Mouse (Mus musculus) intestine, embryonic 14.5 days (tissue): ENCODE measurements around the gene Mindy4. TPM values are rescaled to one million over a fixed set of nuclear protein-coding genes. Genes with fewer than 3 reads are reported as not detected.

ENCODE experiments used
- ATAC-seq: fragments of 200-750 bp; cut with Nextera tagmentation; replicated peaks from 2 replicates; pipeline ENCODE4 v1.8.0; 2017; ENCODE audit warnings: low read depth, moderate number of reproducible peaks, moderate TSS enrichment, moderate library complexity; ENCODE audit not compliant: low FRiP score, low TSS enrichment
- DNase-seq: peaks from one replicate; pipeline ENCODE4 v3.0.0-alpha.2; 2018; ENCODE audit warnings: low spot score
- H3K27ac ChIP-seq: fragments of 300-500 bp; sonication (generic); 2 replicates; pipeline ENCODE4 v1.5.1; 2014; ENCODE audit warnings: low read depth, mild to moderate bottlenecking, control low read depth
- H3K27me3 ChIP-seq: fragments of 300-500 bp; sonication (generic); replicated peaks from 2 replicates; pipeline ENCODE4 v1.6.1; 2014; ENCODE audit warnings: low read length, control low read depth; ENCODE audit not compliant: control insufficient read depth, insufficient read depth
- H3K36me3 ChIP-seq: fragments of 300-500 bp; sonication (generic); 2 replicates; pipeline ENCODE4 v1.6.1; 2014; ENCODE audit warnings: low read length, control low read depth; ENCODE audit not compliant: control insufficient read depth, insufficient read depth
- H3K4me1 ChIP-seq: fragments of 300-500 bp; sonication (generic); replicated peaks from 2 replicates; pipeline ENCODE4 v1.6.1; 2014; ENCODE audit warnings: low read length, control low read depth, mixed read lengths; ENCODE audit not compliant: control insufficient read depth, insufficient read depth
- H3K4me2 ChIP-seq: fragments of 300-500 bp; sonication (generic); 2 replicates; pipeline ENCODE4 v1.6.1; 2014; ENCODE audit warnings: low read length
- H3K4me3 ChIP-seq: fragments of 300-500 bp; sonication (generic); 2 replicates; pipeline ENCODE4 v1.5.1; 2014; ENCODE audit warnings: low read depth, low read length, control low read depth, mixed read lengths
- H3K9ac ChIP-seq: fragments of 300-500 bp; sonication (generic); 2 replicates; pipeline ENCODE4 v1.6.1; 2014; ENCODE audit warnings: mild to moderate bottlenecking, low read length
- H3K9me3 ChIP-seq: fragments of 300-500 bp; sonication (generic); 2 replicates; pipeline ENCODE4 v1.6.1; 2016; ENCODE audit warnings: low read length, control low read depth; ENCODE audit not compliant: control insufficient read depth
- WGBS: fragments of 180-500 bp; shearing (Covaris S2); extraction: QIAGEN DNeasy Blood & Tissue Kit; methylation state at CpG from one replicate; pipeline ENCODE4 v1.1.7; 2014; 5-methylcytosine and 5-hydroxymethylcytosine counted together
- polyA plus RNA-seq: library from polyadenylated mRNA; unstranded; fragments of >200 nt; fragmentation: Nextera tagmentation; extraction: Ambion mirVana; gene quantifications from 2 replicates; pipeline ENCODE4 v1.2.1, GENCODE M21; 2014

Mindy4 gene
- polyA plus RNA-seq, 1 experiment from 2014 or later = 10.9 TPM

DNA sequence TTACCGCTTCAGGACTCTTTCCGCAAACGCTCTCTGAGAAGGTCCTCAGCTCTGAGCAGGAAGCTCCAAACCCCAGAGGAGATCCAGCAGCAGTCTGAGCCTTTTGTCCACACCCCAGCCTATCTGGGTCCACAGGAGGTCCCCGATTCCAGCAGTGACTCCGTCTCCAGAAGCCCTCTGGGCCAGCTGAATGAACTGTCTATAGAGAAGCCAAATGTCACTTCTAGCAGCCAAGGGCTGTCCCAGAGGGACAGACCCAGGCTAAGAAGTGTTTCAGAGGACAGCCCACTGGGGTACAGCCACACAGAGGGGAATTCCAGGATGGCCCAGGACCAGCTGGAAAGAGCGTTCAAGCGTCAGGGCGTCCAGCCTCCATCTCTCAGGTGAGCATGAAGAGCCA is 20.8 kb downstream of the Mindy4 start:
- H3K9me3 ChIP-seq = no peaks in the 10 kb centered on the region
- H3K4me3 ChIP-seq = no peak overlapping the region
- H3K9ac ChIP-seq = no peak overlapping the region
- no peak overlapping the region for H3K4me2 ChIP-seq
- H3K4me1 ChIP-seq = no peaks in the 10 kb centered on the region
- H3K36me3 ChIP-seq = peaks cover 31% of the 10 kb centered on the region
- no peak overlapping the region for H3K27ac ChIP-seq
- no peak for ATAC-seq
- no peaks in the 10 kb centered on the region for H3K27me3 ChIP-seq
- 95% methylated on average over 8 of the region's 8 CpGs for WGBS
- DNase-seq = no peak

DNA sequence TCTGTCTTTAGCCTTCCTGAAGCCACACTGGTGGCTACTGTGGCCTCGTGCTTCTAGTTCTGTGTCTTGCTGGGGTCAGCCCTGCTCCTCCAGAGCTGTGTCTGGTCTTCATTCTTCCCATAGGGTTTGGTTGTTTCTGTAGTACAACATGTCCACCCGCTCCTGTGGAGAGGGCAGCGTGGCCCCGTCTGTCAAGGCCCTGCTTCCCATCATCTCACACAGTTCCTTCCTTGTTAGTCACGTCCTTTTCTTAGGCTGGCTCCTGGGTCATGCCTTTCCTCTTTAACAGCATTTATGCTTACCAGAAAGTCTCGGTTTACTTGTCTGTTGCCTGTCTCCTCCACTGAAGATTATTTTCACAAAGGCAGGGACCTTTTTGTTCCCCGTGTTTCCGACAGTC is 26.9 kb downstream of the Mindy4 start:
- ATAC-seq = no peak
- Histone ChIP-seq H3K4me3 (no peak overlapping the region), H3K36me3 (peaks cover 17% of the 10 kb centered on the region), H3K9me3 (no peaks in the 10 kb centered on the region), H3K4me2 (no peak overlapping the region), H3K4me1 (no peaks in the 10 kb centered on the region), H3K9ac (no peak overlapping the region), H3K27me3 (no peaks in the 10 kb centered on the region), H3K27ac (no peak overlapping the region)
- no peak for DNase-seq
- 71% methylated on average over 8 of the region's 8 CpGs for WGBS

DNA sequence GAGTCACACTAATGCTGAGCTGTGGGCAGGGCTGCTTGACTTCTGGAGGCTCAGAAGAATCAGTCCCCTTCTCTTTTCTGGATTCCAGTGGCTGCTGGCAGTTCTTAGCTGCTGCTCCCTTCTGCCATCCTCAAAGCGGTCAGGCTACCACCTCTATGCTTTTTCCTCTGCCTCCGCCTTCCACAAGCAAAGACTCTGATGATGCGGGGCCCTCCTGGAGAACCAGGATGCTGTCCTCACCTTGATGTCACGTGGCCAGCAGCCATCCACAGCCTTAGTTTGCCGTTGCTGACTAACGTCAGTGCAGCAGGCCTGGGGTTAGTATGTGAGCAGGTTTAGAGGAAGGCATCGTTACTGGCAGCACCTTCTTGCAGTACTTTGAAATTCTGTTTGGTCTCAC is 28.9 kb downstream of the Mindy4 start:
- WGBS = 86% methylated on average over 7 of the region's 7 CpGs
- Histone ChIP-seq H3K9ac (no peak overlapping the region), H3K27me3 (no peaks in the 10 kb centered on the region), H3K9me3 (no peaks in the 10 kb centered on the region), H3K4me1 (peaks cover 4% of the 10 kb centered on the region; the same call in 1 of the 2 replicates), H3K36me3 (peaks cover 17% of the 10 kb centered on the region), H3K4me2 (no peak overlapping the region), H3K4me3 (no peak overlapping the region), H3K27ac (no peak overlapping the region)
- DNase-seq = no peak
- ATAC-seq = no peak

DNA sequence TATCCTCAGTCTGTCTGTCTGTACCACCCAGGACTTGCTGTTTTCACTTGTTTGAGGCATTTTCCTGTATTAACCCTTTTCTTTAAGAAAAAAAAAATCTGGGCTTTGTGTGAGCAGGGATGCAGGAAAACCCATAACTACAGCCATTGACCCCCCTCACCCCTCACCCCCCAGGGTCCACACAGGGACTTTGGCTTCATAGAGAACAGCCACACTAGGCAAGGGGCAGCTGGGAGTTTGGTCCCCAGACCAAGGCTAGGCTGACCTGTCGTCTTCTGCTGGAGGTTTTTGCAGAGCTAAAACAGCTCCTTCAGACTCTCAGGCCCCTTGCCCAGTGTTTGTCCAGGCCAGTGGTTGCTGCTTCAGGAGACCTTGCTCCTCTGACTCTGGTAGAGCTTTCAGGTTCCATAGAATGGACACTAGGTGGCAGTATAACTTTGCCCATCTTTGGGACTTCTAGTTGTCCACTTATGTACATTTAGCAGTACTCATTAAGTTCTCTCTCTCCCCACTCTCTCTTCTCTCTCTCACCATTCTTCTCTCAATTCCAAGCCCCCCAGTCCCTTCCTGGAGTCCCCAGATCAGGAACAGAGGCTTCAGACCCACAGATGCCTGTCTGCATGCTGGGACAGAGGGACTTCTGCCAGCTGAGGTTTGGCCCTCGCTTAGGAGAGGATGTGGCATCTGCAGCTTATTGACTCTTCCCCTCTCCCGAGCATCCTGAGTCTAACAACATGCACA is 29.5 kb downstream of the Mindy4 start:
- Histone ChIP-seq H3K36me3 (peaks cover 17% of the 10 kb centered on the region), H3K4me2 (no peak overlapping the region), H3K4me3 (no peak overlapping the region), H3K27me3 (no peaks in the 10 kb centered on the region), H3K27ac (no peak overlapping the region), H3K9me3 (no peaks in the 10 kb centered on the region), H3K9ac (no peak overlapping the region), H3K4me1 (peaks cover 4% of the 10 kb centered on the region; the same call in 1 of the 2 replicates)
- peak; percentile 63 for DNase-seq
- peak; percentile 81 for ATAC-seq
- WGBS = 57% methylated on average over 3 of the region's 3 CpGs

DNA sequence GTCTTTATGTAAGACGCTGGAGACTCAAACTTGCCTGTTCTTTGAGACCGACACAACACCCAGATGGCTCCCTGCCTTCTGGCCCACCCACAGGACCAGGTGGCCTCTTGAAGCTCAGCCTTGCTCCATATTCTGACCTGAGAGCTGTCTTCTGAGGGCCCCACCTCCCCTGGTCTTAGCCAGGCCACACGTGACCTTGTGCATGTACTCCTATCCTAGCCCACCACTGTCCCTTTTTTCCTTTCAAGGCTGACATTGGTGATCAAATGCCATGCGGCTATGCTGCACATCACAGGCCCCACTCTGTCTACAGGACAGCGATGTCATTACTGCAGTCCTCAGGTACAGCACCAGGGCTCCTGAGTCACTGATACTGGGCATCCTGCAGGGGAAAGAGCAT is 30.1 kb downstream of the Mindy4 start:
- Histone ChIP-seq H3K4me3 (no peak overlapping the region), H3K9ac (no peak overlapping the region), H3K4me2 (no peak overlapping the region), H3K4me1 (peaks cover 4% of the 10 kb centered on the region; the same call in 1 of the 2 replicates), H3K36me3 (peaks cover 17% of the 10 kb centered on the region), H3K27ac (no peak overlapping the region), H3K9me3 (no peaks in the 10 kb centered on the region), H3K27me3 (no peaks in the 10 kb centered on the region)
- DNase-seq (no peak), ATAC-seq (no peak)
- WGBS = 93% methylated on average over 5 of the region's 5 CpGs

DNA sequence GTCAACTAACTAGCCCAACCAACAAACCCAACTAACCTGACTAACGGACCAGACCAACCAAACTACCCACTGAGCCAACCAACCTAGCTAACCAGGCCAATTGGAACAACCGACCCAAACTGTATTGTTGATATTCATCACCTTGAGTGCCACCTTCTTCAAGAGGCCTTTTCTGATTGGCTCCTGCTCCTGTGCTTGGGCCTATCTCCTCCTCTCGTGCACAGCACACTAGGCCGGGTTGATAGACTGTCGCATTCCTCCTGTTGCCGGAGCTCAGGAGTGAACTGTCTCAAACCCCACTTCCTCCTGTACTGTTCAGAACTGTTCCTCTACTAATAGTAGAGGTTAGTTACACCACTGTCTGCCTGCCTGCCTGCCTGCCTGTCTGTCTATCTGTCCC is 31.5 kb downstream of the Mindy4 start:
- Histone ChIP-seq H3K4me3 (no peak overlapping the region), H3K9ac (no peak overlapping the region)
- no peak for ATAC-seq

DNA sequence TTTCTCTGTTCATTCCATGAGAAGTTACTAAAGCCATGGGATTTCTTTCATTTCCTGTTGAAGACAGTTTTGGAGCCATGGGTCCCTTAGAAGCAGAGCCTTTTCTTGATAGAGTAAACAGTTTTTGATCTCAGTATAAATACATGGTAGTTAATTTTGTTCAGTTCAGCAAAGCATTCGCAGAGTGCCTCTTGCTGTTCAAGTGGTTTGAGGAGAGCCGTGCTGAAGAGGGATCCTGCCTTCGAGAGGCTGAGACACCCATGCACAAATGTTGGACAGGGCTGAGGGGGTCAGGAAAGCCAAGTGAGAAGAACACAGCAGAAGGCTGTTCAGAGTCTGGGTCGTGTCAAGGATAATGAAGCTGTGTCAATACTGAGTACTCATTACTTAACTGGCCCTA is 32.5 kb downstream of the Mindy4 start:
- no peak overlapping the region for H3K9ac ChIP-seq
- no peak overlapping the region for H3K4me2 ChIP-seq
- H3K9me3 ChIP-seq = no peaks in the 10 kb centered on the region
- H3K27me3 ChIP-seq = no peaks in the 10 kb centered on the region
- WGBS = 52% methylated on average over 4 of the region's 4 CpGs
- H3K4me3 ChIP-seq = no peak overlapping the region
- no peak for DNase-seq
- peaks cover 10% of the 10 kb centered on the region; the same call in 1 of the 2 replicates for H3K36me3 ChIP-seq
- no peak for ATAC-seq
- H3K27ac ChIP-seq = no peak overlapping the region
- H3K4me1 ChIP-seq = peaks cover 4% of the 10 kb centered on the region; the same call in 1 of the 2 replicates

More for the DNA sequence above, 31.5 kb downstream of the Mindy4 start:
- peaks cover 4% of the 10 kb centered on the region; the same call in 1 of the 2 replicates for H3K4me1 ChIP-seq
- DNase-seq = no peak
- H3K36me3 ChIP-seq = peaks cover 17% of the 10 kb centered on the region
- H3K4me2 ChIP-seq = no peak overlapping the region
- H3K27me3 ChIP-seq = no peaks in the 10 kb centered on the region
- H3K9me3 ChIP-seq = no peaks in the 10 kb centered on the region
- WGBS = 80% methylated on average over 6 of the region's 6 CpGs
- no peak overlapping the region for H3K27ac ChIP-seq

DNA sequence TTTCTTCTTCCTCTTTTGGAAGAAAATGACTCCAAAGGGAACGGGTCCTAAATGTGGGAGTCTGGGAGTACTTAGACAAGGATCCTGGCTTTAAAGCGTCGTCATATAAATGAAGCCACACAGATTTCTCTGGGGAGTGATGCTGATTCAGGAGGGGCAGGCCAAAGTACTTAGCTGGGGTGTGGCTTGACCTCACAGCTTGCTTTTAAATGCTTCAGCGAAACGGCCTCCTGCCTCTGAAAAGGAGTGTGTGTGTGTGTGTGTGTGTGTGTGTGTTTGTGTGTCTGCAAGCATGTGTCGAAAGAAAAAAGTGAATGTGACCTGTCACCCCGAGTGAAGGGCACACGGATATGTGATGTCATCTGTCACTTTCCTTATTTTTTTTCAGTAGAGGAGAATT is 36.7 kb downstream of the Mindy4 start:
- no peak overlapping the region for H3K9ac ChIP-seq
- H3K36me3 ChIP-seq = no peaks in the 10 kb centered on the region
- peaks cover 4% of the 10 kb centered on the region; the same call in 1 of the 2 replicates for H3K4me1 ChIP-seq
- 66% methylated on average over 8 of the region's 8 CpGs for WGBS
- H3K27me3 ChIP-seq = no peaks in the 10 kb centered on the region
- no peaks in the 10 kb centered on the region for H3K9me3 ChIP-seq
- no peak overlapping the region for H3K4me3 ChIP-seq
- H3K4me2 ChIP-seq = no peak overlapping the region
- ATAC-seq (no peak), DNase-seq (no peak)
- H3K27ac ChIP-seq = no peak overlapping the region
